Mouse (Mus musculus): ENCODE data around the gene Krtap9-3. TPM values are rescaled to one million over a fixed set of nuclear protein-coding genes. Genes with fewer than 3 reads are reported as not detected.

Gene Krtap9-3
- total RNA-seq, 2 experiments from 2014 or later: not detected

DNA sequence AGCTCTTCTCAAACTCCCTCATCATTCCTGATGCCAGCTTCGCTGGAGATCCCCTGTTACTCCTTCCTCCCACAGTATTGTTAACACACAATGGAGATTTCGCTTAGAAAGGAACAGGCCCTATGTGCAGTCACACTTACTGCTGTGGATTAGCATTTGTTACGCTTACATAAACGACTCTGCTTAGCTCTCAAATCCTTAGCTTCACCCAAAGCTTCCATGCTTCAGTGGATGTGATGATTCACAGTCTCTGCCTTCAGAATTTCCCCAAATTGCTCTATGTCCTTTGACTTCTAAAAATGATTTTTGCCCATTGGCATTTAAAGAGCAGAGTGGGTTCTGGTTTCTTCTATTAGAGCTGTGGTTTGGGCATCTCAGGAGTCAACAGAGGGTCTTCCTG is 24.7 kb downstream of the Krtap9-3 start:
- DNase-seq (ENCODE audit: low spot score in 2 of 2): no peak

GRCm38 (mm10) chr11:99566530-99566929 is 31.4 kb downstream of the Krtap9-3 start, which contains the start of gene Krtap3-1:
Gene Krtap3-1, minus strand, starts transcription at chr11:99566630.
- no peak for DNase-seq (ENCODE audit: low spot score in 2 of 2)

GRCm38 (mm10) chr11:99562580-99562979 is 35.3 kb downstream of the Krtap9-3 start:
- DNase-seq (ENCODE audit: low spot score in 2 of 2): no peak

GRCm38 (mm10) chr11:99559366-99559765 is 38.5 kb downstream of the Krtap9-3 start, which contains the start of gene Gm11939:
Gene Gm11939, minus strand, starts transcription at chr11:99559466.
- no peak for DNase-seq (ENCODE audit: low spot score in 2 of 2)

DNA sequence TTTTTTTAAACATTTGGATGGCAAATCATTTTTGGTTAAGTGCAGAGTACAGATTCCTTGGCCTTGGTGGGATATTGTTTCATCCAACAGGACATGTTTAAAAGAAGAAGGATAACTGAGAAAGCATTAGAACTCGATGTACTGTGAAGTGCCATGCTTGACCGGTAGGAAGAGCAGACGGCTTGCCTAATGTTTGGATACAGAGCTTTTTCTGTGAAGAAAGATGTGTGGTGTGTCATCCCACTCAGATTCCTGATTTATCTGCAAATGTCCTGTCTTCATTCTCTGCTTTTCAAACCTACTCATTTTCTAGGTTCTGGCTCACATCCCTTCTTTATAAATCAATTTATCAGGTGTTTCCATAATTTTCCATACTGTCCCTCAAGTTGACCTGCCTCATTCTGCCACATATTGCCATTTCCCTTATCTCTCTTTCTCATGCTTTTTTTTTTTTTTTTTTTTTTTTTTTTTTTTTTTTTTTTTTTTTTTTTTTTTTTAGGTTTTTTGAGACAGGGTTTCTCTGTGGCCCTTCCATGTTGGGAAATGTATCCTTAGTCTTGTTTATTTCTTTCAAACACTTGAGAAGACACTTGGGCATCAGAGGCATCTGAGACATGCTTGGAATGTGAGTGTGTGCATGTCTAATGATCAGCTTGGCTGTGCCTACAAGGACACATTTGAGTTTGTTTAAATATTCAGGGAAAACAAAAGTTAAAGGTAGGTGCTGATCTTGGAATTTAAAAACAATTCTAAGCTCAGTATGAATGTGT is 39.7 kb downstream of the Krtap9-3 start:
- no peak for DNase-seq (ENCODE audit: low spot score in 2 of 2)

- no peak for DNase-seq (ENCODE audit: low spot score in 2 of 2)
These were observed 41.2 kb downstream of the Krtap9-3 start, which contains the start of gene Krtap3-2 for GRCm38 (mm10) chr11:99556753-99557152. Gene Krtap3-2, minus strand, starts transcription at chr11:99556853.

- DNase-seq (ENCODE audit: low spot score in 2 of 2): no peak
These were observed 41.7 kb downstream of the Krtap9-3 start for GRCm38 (mm10) chr11:99556195-99556594.

- no peak for DNase-seq (ENCODE audit: low spot score in 2 of 2)
These were observed 47.1 kb downstream of the Krtap9-3 start, which contains the start of gene Krtap3-3 for GRCm38 (mm10) chr11:99550765-99551164. Gene Krtap3-3, minus strand, starts transcription at chr11:99550865.

DNA sequence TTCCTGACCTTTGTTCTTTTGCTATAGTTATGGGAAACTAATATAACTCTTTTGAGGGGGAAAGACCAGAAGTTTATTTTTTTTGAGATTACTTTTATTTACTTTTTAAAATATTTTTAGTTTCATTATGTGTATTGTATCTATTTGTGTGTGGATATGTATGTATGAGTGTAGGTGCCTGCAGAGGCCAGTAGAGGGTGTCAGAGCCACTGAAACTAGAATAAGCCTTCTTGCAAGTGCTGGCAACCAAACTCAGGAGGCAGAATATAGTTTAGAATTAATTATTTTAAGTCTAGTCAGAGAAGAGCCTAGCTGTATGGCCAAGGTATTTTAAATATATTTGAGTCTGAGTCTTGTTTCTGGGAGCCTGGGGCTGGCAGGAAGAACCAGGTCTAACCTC is 50.0 kb downstream of the Krtap9-3 start:
- DNase-seq (ENCODE audit: low spot score in 2 of 2): no peak

Other genes with a start within 250 kb of the Krtap9-3 start
- not detected for gene Krt27, start 247.0 kb downstream of the Krtap9-3 start, total RNA-seq (2021)
- under 1 TPM in 1 of 2 experiments, not detected in 1; 0.25 TPM for gene Krt28, start 223.2 kb downstream of the Krtap9-3 start, total RNA-seq (2021)
- gene Krt10, start 208.7 kb downstream of the Krtap9-3 start, total RNA-seq (2021): 1 to 10 TPM; 4.9 to 9.9 TPM
- gene Krt12, start 175.8 kb downstream of the Krtap9-3 start, total RNA-seq (2021): not detected
- 1 to 10 TPM; 2.4 to 2.7 TPM for gene Krt20, start 160.0 kb downstream of the Krtap9-3 start, total RNA-seq (2021)
- 1 to 10 TPM in 1 of 2 experiments, under 1 TPM in 1; 0.62 to 3.1 TPM for gene Krt23, start 105.0 kb downstream of the Krtap9-3 start, total RNA-seq (2021)
- gene Krt39, start 76.8 kb downstream of the Krtap9-3 start, total RNA-seq (2021): not detected
- gene Krt40, start 54.9 kb downstream of the Krtap9-3 start, total RNA-seq (2021): not detected
- gene Krtap3-3, start 47.2 kb downstream of the Krtap9-3 start, total RNA-seq (2021): not detected
- gene Krtap3-2, start 41.3 kb downstream of the Krtap9-3 start, total RNA-seq (2021): not detected
- gene Gm11939, start 38.6 kb downstream of the Krtap9-3 start, total RNA-seq (2021): not detected
- not detected for gene Krtap3-1, start 31.5 kb downstream of the Krtap9-3 start, total RNA-seq (2021)
- gene Krtap1-5, start 17.1 kb downstream of the Krtap9-3 start, total RNA-seq (2021): not detected
- gene Krtap1-4, start 14.5 kb downstream of the Krtap9-3 start, total RNA-seq (2021): not detected
- gene Krtap1-3, start 6.8 kb downstream of the Krtap9-3 start, total RNA-seq (2021): not detected
- not detected for gene Gm11938, start 5.2 kb upstream of the Krtap9-3 start, total RNA-seq (2021)
- not detected for gene Gm11937, start 12.1 kb upstream of the Krtap9-3 start, total RNA-seq (2021)
- gene Krtap2-4, start 16.7 kb upstream of the Krtap9-3 start, total RNA-seq (2021): not detected
- not detected for gene Gm11562, start 22.3 kb upstream of the Krtap9-3 start, total RNA-seq (2021)
- gene Krtap4-1, start 30.1 kb upstream of the Krtap9-3 start, total RNA-seq (2021): not detected
- gene Krtap4-2, start 37.0 kb upstream of the Krtap9-3 start, total RNA-seq (2021): not detected
- gene Krtap4-7, start 46.0 kb upstream of the Krtap9-3 start, total RNA-seq (2021): not detected
- not detected for gene Gm11555, start 52.1 kb upstream of the Krtap9-3 start, total RNA-seq (2021)
- not detected for gene Gm11563, start 60.9 kb upstream of the Krtap9-3 start, total RNA-seq (2021)
- gene Krtap4-6, start 67.9 kb upstream of the Krtap9-3 start, total RNA-seq (2021): not detected
- gene Gm14190, start 92.6 kb upstream of the Krtap9-3 start, total RNA-seq (2021): not detected
- gene Gm14180, start 136.2 kb upstream of the Krtap9-3 start, total RNA-seq (2021): not detected
- gene Gm11595, start 174.8 kb upstream of the Krtap9-3 start, total RNA-seq (2021): not detected
- gene Krtap4-8, start 182.6 kb upstream of the Krtap9-3 start, total RNA-seq (2021): not detected
- not detected for gene Krtap4-9, start 187.1 kb upstream of the Krtap9-3 start, total RNA-seq (2021)
- not detected for gene Gm11596, start 195.4 kb upstream of the Krtap9-3 start, total RNA-seq (2021)
- gene Gm11569, start 200.8 kb upstream of the Krtap9-3 start, total RNA-seq (2021): not detected
- not detected for gene Gm11554, start 206.3 kb upstream of the Krtap9-3 start, total RNA-seq (2021)
- not detected for gene Krtap4-13, start 211.8 kb upstream of the Krtap9-3 start, total RNA-seq (2021)
- gene Gm11564, start 217.6 kb upstream of the Krtap9-3 start, total RNA-seq (2021): not detected
- gene 2300003K06Rik, start 240.0 kb upstream of the Krtap9-3 start, total RNA-seq (2021): not detected